28 mouse cellular contexts compared by ENCODE assay signal in the genomic region with DNA sequence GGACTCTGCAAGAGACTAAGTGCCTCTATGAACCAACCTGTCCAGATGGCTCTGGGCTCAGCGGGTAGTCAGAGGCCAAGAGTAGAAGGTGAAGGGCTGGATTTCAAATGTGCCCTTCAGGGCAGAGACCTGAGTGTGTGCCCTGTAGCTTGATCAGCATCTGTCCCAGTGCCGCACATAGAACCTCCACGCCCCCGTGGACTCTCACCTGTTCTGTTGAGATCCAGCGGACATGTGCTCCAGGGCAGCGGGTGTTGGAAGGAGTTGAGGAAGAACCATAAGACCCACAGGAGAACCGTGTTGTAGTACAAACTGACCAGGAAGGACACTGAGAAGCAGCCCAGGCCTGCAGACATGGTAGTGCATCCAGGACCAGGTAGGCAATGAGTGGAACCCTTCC. TPM values are rescaled to one million over a fixed set of nuclear protein-coding genes. Genes with fewer than 3 reads are reported as not detected.
DNase-seq lines count a peak whose midpoint lies in the region; ATAC-seq and TF ChIP-seq lines count a peak whose summit lies in the region.
"Had no signal": no experiment of that assay in that cellular context is flagged by ENCODE, and none has a peak within 500 bp of the region (broad histone marks: within the 10 kb centered on the region; RNA-seq: fewer than 3 reads in every experiment).

No protein-coding gene starts in this region.

- no peaks in the 10 kb centered on the region for H3K9me3 ChIP-seq in kidney, embryonic 15.5 days (replicated peaks)
- H3K9me3 ChIP-seq in kidney, postnatal 0 days (replicated peaks; ENCODE audit: low read length) = no peaks in the 10 kb centered on the region
- H3K9me3 ChIP-seq: embryonic facial prominence, embryonic 12.5 days; embryonic facial prominence, embryonic 15.5 days; G1E; hindbrain, embryonic 12.5 days; hindbrain, embryonic 15.5 days had no signal

- no peak overlapping the region for H3K9ac ChIP-seq in kidney, embryonic 15.5 days
- no peak overlapping the region for H3K9ac ChIP-seq in kidney, postnatal 0 days (ENCODE audit: low read depth, low read length)
- H3K9ac ChIP-seq: embryonic facial prominence, embryonic 12.5 days; embryonic facial prominence, embryonic 15.5 days; forebrain, postnatal 0 days; hindbrain, embryonic 12.5 days; hindbrain, embryonic 15.5 days had no signal

- ATAC-seq in kidney, embryonic 15.5 days (replicated peaks; ENCODE audit: low FRiP score) = no peak
- no peak for ATAC-seq in kidney, postnatal 0 days (replicated peaks; ENCODE audit: low FRiP score, low read depth)
- ATAC-seq: forebrain, embryonic 14.5 days; forebrain, postnatal 0 days; Patski had no signal

- H3K27ac ChIP-seq in kidney, embryonic 15.5 days = no peak overlapping the region
- H3K27ac ChIP-seq in kidney, postnatal 0 days = no peak overlapping the region
- H3K27ac ChIP-seq: embryonic facial prominence, embryonic 12.5 days; embryonic facial prominence, embryonic 15.5 days; gastrocnemius, adult 2 months; hindbrain, embryonic 12.5 days; hindbrain, embryonic 15.5 days had no signal

- H3K4me1 ChIP-seq in kidney, embryonic 15.5 days = peaks cover 14% of the 10 kb centered on the region; the same call in 1 of the 2 replicates
- H3K4me1 ChIP-seq in kidney, postnatal 0 days (replicated peaks; ENCODE audit: insufficient read depth, low read length) = peaks cover 7% of the 10 kb centered on the region; the same call in 1 of the 2 replicates
- H3K4me1 ChIP-seq: embryonic facial prominence, embryonic 12.5 days; embryonic facial prominence, embryonic 15.5 days; hindbrain, embryonic 12.5 days; hindbrain, embryonic 15.5 days had no signal

- H3K27me3 ChIP-seq in kidney, embryonic 15.5 days = no peaks in the 10 kb centered on the region
- no peaks in the 10 kb centered on the region for H3K27me3 ChIP-seq in kidney, postnatal 0 days (ENCODE audit: insufficient read depth, low read length)
- H3K27me3 ChIP-seq: embryonic facial prominence, embryonic 12.5 days; embryonic facial prominence, embryonic 15.5 days; hindbrain, embryonic 12.5 days; hindbrain, embryonic 15.5 days; Patski had no signal

- no peak overlapping the region for H3K4me2 ChIP-seq in kidney, embryonic 15.5 days
- H3K4me2 ChIP-seq in kidney, postnatal 0 days (ENCODE audit: low read length) = peak overlapping the region; percentile 6; the same call in 1 of the 2 replicates
- H3K4me2 ChIP-seq: embryonic facial prominence, embryonic 12.5 days; embryonic facial prominence, embryonic 15.5 days; heart, embryonic 11.5 days; hindbrain, embryonic 12.5 days; hindbrain, embryonic 15.5 days had no signal

- no peaks in the 10 kb centered on the region for H3K36me3 ChIP-seq in kidney, embryonic 15.5 days
- no peaks in the 10 kb centered on the region for H3K36me3 ChIP-seq in kidney, postnatal 0 days (ENCODE audit: insufficient read depth, low read length)
- H3K36me3 ChIP-seq: embryonic facial prominence, embryonic 12.5 days; embryonic facial prominence, embryonic 15.5 days; G1E; hindbrain, embryonic 12.5 days; hindbrain, embryonic 15.5 days had no signal

- WGBS in kidney, embryonic 15.5 days = 93% methylated on average over 7 of the region's 7 CpGs
- WGBS in kidney, postnatal 0 days = 83% methylated on average over 7 of the region's 7 CpGs

- DNase-seq in kidney, adult 18-20 months = peak; percentile 49
- DNase-seq in kidney, postnatal 0 days (ENCODE audit: low spot score) = no peak
- peak; percentile 73 to 89 for DNase-seq in kidney, postnatal 25 days
- DNase-seq in thymus, postnatal 36 days = no peak
- DNase-seq in retina, postnatal 1 day = no peak
- DNase-seq: adrenal gland, postnatal 10 days; adrenal gland, postnatal 36 days; B cell, adult 2 months; cerebellum, adult 18-20 months; cerebellum, adult 9-10 months; cerebellum, postnatal 14 days; forebrain, postnatal 0 days; gastrocnemius, adult 2 months; gastrocnemius, postnatal 14 days; heart, adult 11 months had no signal

- no peak overlapping the region for H3K4me3 ChIP-seq in kidney, embryonic 15.5 days (replicated peaks)
- no peak overlapping the region for H3K4me3 ChIP-seq in kidney, postnatal 0 days (replicated peaks; ENCODE audit: low read depth, low read length)
- H3K4me3 ChIP-seq: embryonic facial prominence, embryonic 12.5 days; embryonic facial prominence, embryonic 15.5 days; gastrocnemius, adult 2 months; hindbrain, embryonic 12.5 days; hindbrain, embryonic 15.5 days had no signal

- TF ChIP-seq CTCF in kidney, postnatal 0 days (IDR thresholded peaks at IDR 0.05; ENCODE audit: low read depth) = no peak

RNA-seq across cellular contexts. Expression of gene Slc6a18, which starts 2.7 kb away (rescaled TPM):
- polyA plus RNA-seq in kidney, embryonic 15.5 days (2015; fragmentation: Nextera tagmentation; extraction: Ambion mirVana) = 19.0 and 19.2 TPM in 2 replicates
- 75.5 and 76.6 TPM in 2 replicates for polyA plus RNA-seq in kidney, postnatal 0 days (2015; fragmentation: Nextera tagmentation; extraction: Ambion mirVana)
- polyA plus RNA-seq: embryonic facial prominence, embryonic 12.5 days; embryonic facial prominence, embryonic 15.5 days; forebrain, embryonic 11.5 days; forebrain, embryonic 14.5 days; forebrain, postnatal 0 days; frontal cortex, adult 2 months; G1E; heart, embryonic 11.5 days; heart, embryonic 14.5 days; heart, postnatal 0 days; hindbrain, embryonic 12.5 days; hindbrain, embryonic 15.5 days had no signal

RNA-seq across cellular contexts. Expression of gene Slc6a19, which starts 29.5 kb away (rescaled TPM):
- polyA plus RNA-seq in kidney, embryonic 15.5 days (2015; fragmentation: Nextera tagmentation; extraction: Ambion mirVana) = 0.78 and 1.6 TPM in 2 replicates
- polyA plus RNA-seq in kidney, postnatal 0 days (2015; fragmentation: Nextera tagmentation; extraction: Ambion mirVana) = 5.7 and 5.9 TPM in 2 replicates
- polyA plus RNA-seq: forebrain, embryonic 11.5 days; G1E; heart, embryonic 11.5 days; heart, embryonic 14.5 days; heart, postnatal 0 days had no signal

RNA-seq across cellular contexts. Expression of gene Tert, which starts 48.5 kb away (rescaled TPM):
- polyA plus RNA-seq in kidney, embryonic 15.5 days (2015; fragmentation: Nextera tagmentation; extraction: Ambion mirVana) = 6.5 and 7.3 TPM in 2 replicates
- 2.5 and 2.6 TPM in 2 replicates for polyA plus RNA-seq in kidney, postnatal 0 days (2015; fragmentation: Nextera tagmentation; extraction: Ambion mirVana)
- polyA plus RNA-seq: G1E had no signal

RNA-seq across cellular contexts. Expression of gene Slc12a7, which starts 57.7 kb away (rescaled TPM):
- polyA plus RNA-seq in kidney, embryonic 15.5 days (2015; fragmentation: Nextera tagmentation; extraction: Ambion mirVana) = 22.1 and 26.1 TPM in 2 replicates
- 14.7 and 16.1 TPM in 2 replicates for polyA plus RNA-seq in kidney, postnatal 0 days (2015; fragmentation: Nextera tagmentation; extraction: Ambion mirVana)

Comparison
In these comparisons a context has a peak if more than half of its experiments do, and no peak if none do; other contexts are left out.
1. DNase-seq: peak in kidney, adult 18-20 months (single experiment) and kidney, postnatal 25 days (2 of 2); none in kidney, postnatal 0 days (single experiment), thymus, postnatal 36 days (0 of 2) and retina, postnatal 1 day (single experiment).